Mouse (Mus musculus) lung, postnatal 36 days (tissue): ENCODE data around the gene Avp.

ENCODE experiments used
- DNase-seq: peaks from one replicate; pipeline ENCODE4 v3.0.0; 2022; ENCODE audit warnings: mixed read lengths

The Avp gene

GRCm38 (mm10) chr2:130568921-130569320, 13.4 kb downstream of the Avp start:
- no peak for DNase-seq

- no peak for DNase-seq
These were observed 17.4 kb downstream of the Avp start for GRCm38 (mm10) chr2:130564983-130565382.

- no peak for DNase-seq
These were observed 18.3 kb downstream of the Avp start for GRCm38 (mm10) chr2:130564063-130564462.

GRCm38 (mm10) chr2:130563212-130564055, 18.9 kb downstream of the Avp start, which contains the start of gene Mrps26:
TSS of gene Mrps26 (plus strand) at chr2:130563742.
- peak; percentile 97 for DNase-seq

- no peak for DNase-seq
These were observed 24.3 kb downstream of the Avp start for GRCm38 (mm10) chr2:130558015-130558414.

- DNase-seq, result no peak
These were observed 24.9 kb downstream of the Avp start for GRCm38 (mm10) chr2:130557462-130557861.

- no peak for DNase-seq
These were observed 26.1 kb downstream of the Avp start for GRCm38 (mm10) chr2:130556292-130556691.

- DNase-seq, result no peak
These were observed 27.5 kb downstream of the Avp start for GRCm38 (mm10) chr2:130554841-130555240.

- no peak for DNase-seq
These were observed 35.4 kb downstream of the Avp start for GRCm38 (mm10) chr2:130546957-130547356.

- DNase-seq, result no peak
These were observed 42.1 kb downstream of the Avp start for GRCm38 (mm10) chr2:130540266-130540665.

- no peak for DNase-seq
These were observed 43.3 kb downstream of the Avp start for GRCm38 (mm10) chr2:130538876-130539546.

GRCm38 (mm10) chr2:130536890-130537289, 45.5 kb downstream of the Avp start:
- DNase-seq, result no peak

- no peak for DNase-seq
These were observed 47.3 kb downstream of the Avp start for GRCm38 (mm10) chr2:130535017-130535416.

GRCm38 (mm10) chr2:130532201-130532600, 50.2 kb downstream of the Avp start:
- no peak for DNase-seq
